In genomic region chr10:125948842-125949474, GRCm38 (mm10) we compare ENCODE assay signal across 10 mouse cellular contexts. TPM values are rescaled to one million over a fixed set of nuclear protein-coding genes. Genes with fewer than 3 reads are reported as not detected.
DNase-seq lines count a peak whose midpoint lies in the region; ATAC-seq and TF ChIP-seq lines count a peak whose summit lies in the region.
"Had no signal": no experiment of that assay in that cellular context is flagged by ENCODE, and none has a peak within 500 bp of the region (broad histone marks: within the 10 kb centered on the region; RNA-seq: fewer than 3 reads in every experiment).

No protein-coding gene starts in this region.

- peaks cover 7% of the 10 kb centered on the region; the same call in 1 of the 2 replicates for H3K4me1 ChIP-seq in hindbrain, embryonic 15.5 days (replicated peaks)
- H3K4me1 ChIP-seq in hindbrain, embryonic 16.5 days (ENCODE audit: control insufficient read depth, insufficient read depth, low read depth, low read length): no peaks in the 10 kb centered on the region
- H3K4me1 ChIP-seq: megakaryocyte, embryonic 14.5 days had no signal

- H3K9ac ChIP-seq in hindbrain, embryonic 15.5 days: no peak overlapping the region
- H3K9ac ChIP-seq in hindbrain, embryonic 16.5 days (ENCODE audit: low read depth, low read length): no peak overlapping the region

- no peak for TF ChIP-seq CTCF in brain, embryonic 14.5 days (IDR thresholded peaks at IDR 0.05; ENCODE audit: borderline replicate concordance, extremely low read depth, insufficient read depth, insufficient read length)

- H3K36me3 ChIP-seq in hindbrain, embryonic 15.5 days: no peaks in the 10 kb centered on the region
- no peaks in the 10 kb centered on the region for H3K36me3 ChIP-seq in hindbrain, embryonic 16.5 days (ENCODE audit: control insufficient read depth, insufficient read depth, low read length)
- H3K36me3 ChIP-seq: G1E had no signal

- no peak for ATAC-seq in hindbrain, embryonic 15.5 days (ENCODE audit: low FRiP score, low read depth)
- ATAC-seq in hindbrain, embryonic 16.5 days: no peak

- H3K4me3 ChIP-seq in hindbrain, embryonic 15.5 days: no peak overlapping the region
- no peak overlapping the region for H3K4me3 ChIP-seq in hindbrain, embryonic 16.5 days (ENCODE audit: low read length)
- H3K4me3 ChIP-seq: megakaryocyte, embryonic 14.5 days had no signal

- H3K9me3 ChIP-seq in hindbrain, embryonic 15.5 days: no peaks in the 10 kb centered on the region
- H3K9me3 ChIP-seq in hindbrain, embryonic 16.5 days (ENCODE audit: control insufficient read depth, low read length): no peaks in the 10 kb centered on the region

- TF ChIP-seq POLR2A in brain, embryonic 14.5 days (IDR thresholded peaks at IDR 0.05; ENCODE audit: borderline replicate concordance, extremely low read depth, insufficient read depth, insufficient read length, poor library complexity, severe bottlenecking): no peak

- H3K27ac ChIP-seq in hindbrain, embryonic 15.5 days (replicated peaks): no peak overlapping the region
- no peak overlapping the region for H3K27ac ChIP-seq in hindbrain, embryonic 16.5 days (ENCODE audit: low read depth, low read length)

- WGBS in hindbrain, embryonic 15.5 days: 49% methylated on average over 15 of the region's 15 CpGs
- WGBS in hindbrain, embryonic 16.5 days: 41% methylated on average over 15 of the region's 15 CpGs

- no peaks in the 10 kb centered on the region for H3K27me3 ChIP-seq in hindbrain, embryonic 15.5 days
- H3K27me3 ChIP-seq in hindbrain, embryonic 16.5 days (replicated peaks; ENCODE audit: control insufficient read depth, insufficient read depth, low read length): no peaks in the 10 kb centered on the region
- H3K27me3 ChIP-seq: megakaryocyte, embryonic 14.5 days had no signal

- 0 out of 2 replicates have a peak overlapping the region, but pooled peaks have one; percentile 35 for H3K4me2 ChIP-seq in hindbrain, embryonic 15.5 days
- H3K4me2 ChIP-seq in hindbrain, embryonic 16.5 days (ENCODE audit: low read length): no peak overlapping the region

- peak; percentile 59 for DNase-seq in brain, embryonic 14.5 days (ENCODE audit: low read depth)
- DNase-seq in heart, postnatal 4 days: peak; percentile 11
- peak; percentile 10 for DNase-seq in lung, postnatal 10 days
- DNase-seq in urinary bladder, adult 18-20 months (ENCODE audit: low spot score in 2 of 2): no peak
- no peak for DNase-seq in right cerebral cortex, adult 2 months (ENCODE audit: low spot score in 2 of 2)
- no peak for DNase-seq in urinary bladder, postnatal 10 days (ENCODE audit: low spot score)

RNA-seq across cellular contexts. Expression of gene Lrig3, which starts 17.0 kb away (rescaled TPM):
- polyA plus RNA-seq in hindbrain, embryonic 15.5 days (2015; fragmentation: Nextera tagmentation; extraction: Ambion mirVana): 4.1 and 4.4 TPM in 2 replicates
- 3.3 and 3.7 TPM in 2 replicates for polyA plus RNA-seq in hindbrain, embryonic 16.5 days (2015; fragmentation: Nextera tagmentation; extraction: Ambion mirVana)
- 5.8 and 8.0 TPM in 2 replicates for polyA plus RNA-seq in brain, embryonic 14.5 days (2012; rRNA removed)
- 1 to 10 TPM; 3.5 to 4.0 TPM for total RNA-seq in heart, postnatal 4 days (2021)
- polyA plus RNA-seq: G1E had no signal

Comparison
In these comparisons a context has a peak if more than half of its experiments do, and no peak if none do; other contexts are left out.
1. DNase-seq: peak in brain, embryonic 14.5 days (single experiment), heart, postnatal 4 days (single experiment) and lung, postnatal 10 days (single experiment); none in urinary bladder, adult 18-20 months (0 of 2), right cerebral cortex, adult 2 months (0 of 2) and urinary bladder, postnatal 10 days (single experiment).